Mouse (Mus musculus): ENCODE measurements around the gene Btbd3.

GRCm38 (mm10) chr2:138306236-138306635 is 49.9 kb downstream of the Btbd3 start:
- no peak for TF ChIP-seq POLR2A (IDR thresholded peaks at IDR 0.05; ENCODE audit: control insufficient read depth, low read depth, low read length)
- TF ChIP-seq CTCF (IDR thresholded peaks at IDR 0.05; ENCODE audit: control insufficient read depth, insufficient read depth, insufficient replicate concordance, low read depth, low read length): no peak
